Mouse (Mus musculus) bone marrow, adult 2 months (tissue): ENCODE measurements around the gene Rars2.

ENCODE experiments used
- CTCF ChIP-seq: fragments of 200-500 bp; IDR thresholded peaks from 2 replicates; pipeline ENCODE4 v1.5.1; 2011; ENCODE audit warnings: low read length, control low read depth; ENCODE audit not compliant: control insufficient read depth, insufficient read depth
- POLR2A ChIP-seq: fragments of 200-500 bp; IDR thresholded peaks from 2 replicates; pipeline ENCODE4 v1.6.1; 2011; ENCODE audit warnings: low read depth, mild to moderate bottlenecking, control low read depth, low read length, borderline replicate concordance; ENCODE audit not compliant: control insufficient read depth

DNA sequence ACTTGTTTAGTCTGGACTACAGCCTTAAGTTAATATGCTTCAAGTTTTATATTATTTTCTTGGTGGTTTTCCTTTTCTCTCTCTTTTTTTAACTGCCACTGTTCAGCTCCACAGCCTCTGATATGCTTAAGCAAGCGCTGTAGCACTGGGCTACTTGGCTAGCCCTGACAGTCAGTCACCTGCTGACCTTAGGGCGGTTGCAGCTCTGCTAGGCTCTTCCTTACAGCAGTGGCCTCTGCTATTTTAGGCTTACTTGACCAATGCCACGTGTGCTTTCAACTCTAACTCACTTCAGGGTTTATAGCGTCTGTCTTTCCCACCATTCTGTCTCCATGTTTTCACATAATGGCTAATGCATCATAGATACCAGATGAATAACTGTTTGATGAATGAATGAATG is 10.8 kb downstream of the Rars2 start:
- TF ChIP-seq POLR2A (no peak), CTCF (no peak)
